Mouse (Mus musculus) testis, adult 2 months (tissue): ENCODE measurements around the gene Ubac2.

Experiments used
- CTCF ChIP-seq: fragments of 200-500 bp; IDR thresholded peaks from 2 replicates; pipeline ENCODE4 v1.5.1; 2012; ENCODE audit warnings: low read depth, mild to moderate bottlenecking, inconsistent platforms, low read length, moderate library complexity; ENCODE audit not compliant: control insufficient read depth, insufficient read depth, insufficient replicate concordance
- POLR2A ChIP-seq: fragments of 200-500 bp; IDR thresholded peaks from 2 replicates; pipeline ENCODE4 v1.6.1; 2012; ENCODE audit warnings: low read depth, mild to moderate bottlenecking, inconsistent platforms, low read length, moderate library complexity; ENCODE audit not compliant: control insufficient read depth

- TF ChIP-seq CTCF, result no peak
- no peak for TF ChIP-seq POLR2A
Observed at GRCm38 (mm10) chr14:121884150-121884797, 5.9 kb downstream of the Ubac2 start.
